Mouse (Mus musculus) testis, adult 2 months (tissue): ENCODE results near the gene Setd7. TPM values are rescaled to one million over a fixed set of nuclear protein-coding genes. Genes with fewer than 3 reads are reported as not detected.

Experiments used
- H3K27ac ChIP-seq: fragments of 200-500 bp; 2 replicates; pipeline ENCODE4 v1.5.1; 2012; ENCODE audit warnings: low read depth, low read length; ENCODE audit not compliant: control insufficient read depth, insufficient read depth
- H3K27me3 ChIP-seq: fragments of 200-500 bp; 2 replicates; pipeline ENCODE4 v1.6.1; 2012; ENCODE audit warnings: mild to moderate bottlenecking, low read length, moderate library complexity; ENCODE audit not compliant: control insufficient read depth, insufficient read depth
- H3K36me3 ChIP-seq: fragments of 200-500 bp; 2 replicates; pipeline ENCODE4 v1.6.1; 2012; ENCODE audit warnings: mild to moderate bottlenecking, low read length; ENCODE audit not compliant: control insufficient read depth, insufficient read depth
- H3K4me1 ChIP-seq: fragments of 200-500 bp; 2 replicates; pipeline ENCODE4 v1.6.1; 2012; ENCODE audit warnings: low read length; ENCODE audit not compliant: control insufficient read depth, insufficient read depth
- H3K4me3 ChIP-seq: fragments of 200-500 bp; 2 replicates; pipeline ENCODE4 v1.5.1; 2012; ENCODE audit warnings: low read depth, mild to moderate bottlenecking, low read length, moderate library complexity, mixed read lengths; ENCODE audit not compliant: control insufficient read depth
- CTCF ChIP-seq: fragments of 200-500 bp; IDR thresholded peaks from 2 replicates; pipeline ENCODE4 v1.5.1; 2012; ENCODE audit warnings: low read depth, mild to moderate bottlenecking, inconsistent platforms, low read length, moderate library complexity; ENCODE audit not compliant: control insufficient read depth, insufficient read depth, insufficient replicate concordance
- POLR2A ChIP-seq: fragments of 200-500 bp; IDR thresholded peaks from 2 replicates; pipeline ENCODE4 v1.6.1; 2012; ENCODE audit warnings: low read depth, mild to moderate bottlenecking, inconsistent platforms, low read length, moderate library complexity; ENCODE audit not compliant: control insufficient read depth
- polyA plus RNA-seq: library from polyadenylated mRNA; depleted of rRNA; stranded (reverse); fragments of >200 nt; gene quantifications from 2 replicates; pipeline ENCODE4 v1.2.3, GENCODE M21; 2012; rRNA removed

Gene Setd7
- polyA plus RNA-seq, result 1.6 TPM in 2 replicates

DNA sequence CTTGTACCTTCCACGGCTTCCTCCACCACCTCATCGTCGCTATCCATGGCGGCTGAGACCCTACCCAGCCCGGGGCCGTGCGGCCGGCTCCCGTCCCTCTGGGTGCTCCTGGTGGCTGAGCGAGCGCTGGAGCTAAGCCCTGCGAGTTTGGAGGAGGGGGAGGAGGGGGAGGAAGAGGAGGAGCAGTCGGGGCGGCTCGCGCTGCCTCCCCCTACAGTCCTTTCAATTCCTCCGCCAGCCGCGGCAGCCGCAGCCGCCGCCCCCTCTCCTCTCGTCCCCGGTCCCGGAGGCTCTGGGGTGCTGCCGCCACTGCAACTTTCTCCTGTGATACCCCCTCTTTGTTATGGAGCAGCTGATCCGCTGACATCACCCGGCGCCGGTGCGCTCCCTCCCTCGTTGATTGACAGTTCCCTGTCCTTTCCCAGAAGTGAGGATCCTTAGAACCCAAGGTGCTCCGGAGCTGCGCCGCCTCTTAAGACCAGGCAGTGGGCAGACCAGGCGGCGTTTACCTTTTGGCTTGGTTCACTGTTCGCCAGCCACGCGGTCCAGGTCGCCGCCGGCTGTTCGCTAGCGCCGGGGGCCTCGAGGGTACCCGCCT, at the start of gene Setd7:
Setd7 (minus strand) TSS at position 369 of the 598 bp plus-strand sequence.
- Histone ChIP-seq H3K4me1 (no peaks in the 10 kb centered on the region), H3K27me3 (peaks cover 2% of the 10 kb centered on the region; the same call in 1 of the 2 replicates), H3K27ac (peak within 1 kb of the TSS; percentile 61), H3K36me3 (no peaks in the 10 kb centered on the region), H3K4me3 (peak within 1 kb of the TSS; percentile 91)
- TF ChIP-seq CTCF (no peak), POLR2A (peak; percentile 55; the same call in 1 of the 2 replicates)

DNA sequence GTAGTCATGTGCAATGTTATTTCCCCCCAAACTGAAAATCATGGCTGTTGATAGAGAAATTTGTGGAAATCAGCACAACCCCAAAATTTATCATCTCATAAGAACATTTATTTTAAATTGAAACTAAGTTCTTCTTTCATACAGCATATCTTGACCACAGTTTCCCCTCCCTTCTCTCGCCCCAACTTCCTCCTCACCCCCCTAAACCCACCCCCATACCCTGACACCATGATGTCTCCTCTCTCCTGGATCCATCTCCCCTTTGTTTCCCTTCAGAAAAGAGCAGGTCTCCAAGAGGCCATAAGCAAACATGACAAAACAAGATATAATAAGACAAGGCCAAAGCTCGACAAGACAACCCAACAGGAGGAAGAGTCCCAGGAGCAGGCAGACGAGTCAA, 43.8 kb upstream of the Setd7 start:
- no peak overlapping the region for H3K4me3 ChIP-seq
- H3K36me3 ChIP-seq, result no peaks in the 10 kb centered on the region
- no peak for TF ChIP-seq CTCF
- TF ChIP-seq POLR2A, result no peak
- no peak overlapping the region for H3K27ac ChIP-seq
- no peaks in the 10 kb centered on the region for H3K27me3 ChIP-seq
- H3K4me1 ChIP-seq, result no peaks in the 10 kb centered on the region

DNA sequence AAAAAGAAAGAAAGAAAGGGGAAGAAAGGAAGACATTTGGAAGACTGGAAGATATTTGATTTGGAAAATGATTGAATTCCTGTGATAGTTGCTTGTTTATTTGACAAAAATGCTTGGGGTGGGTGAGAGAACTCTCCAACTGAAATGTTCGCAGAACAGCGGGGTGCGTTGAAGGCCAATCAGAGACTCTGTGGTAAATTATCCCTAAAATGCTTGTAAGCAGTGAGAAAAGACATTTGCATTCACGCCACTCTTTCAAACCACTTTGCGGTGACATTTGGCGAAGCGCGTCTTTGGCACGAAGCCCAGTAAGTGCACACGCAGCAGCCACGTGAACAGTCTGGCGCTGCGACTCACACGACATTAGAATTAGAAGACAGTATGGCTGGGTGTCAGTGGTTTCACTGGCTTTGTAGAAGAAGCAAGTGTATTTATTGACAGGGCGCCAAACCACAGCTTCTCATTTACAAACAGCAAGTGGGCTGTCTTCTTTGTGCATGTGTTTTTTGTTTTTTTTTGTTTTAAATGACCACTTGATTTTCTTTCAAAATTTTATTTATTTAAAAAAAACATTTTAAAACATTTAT, 43.1 kb upstream of the Setd7 start:
- Histone ChIP-seq H3K27me3 (no peaks in the 10 kb centered on the region), H3K36me3 (no peaks in the 10 kb centered on the region), H3K4me3 (no peak overlapping the region), H3K27ac (no peak overlapping the region), H3K4me1 (no peaks in the 10 kb centered on the region)
- TF ChIP-seq POLR2A (no peak), CTCF (no peak)

DNA sequence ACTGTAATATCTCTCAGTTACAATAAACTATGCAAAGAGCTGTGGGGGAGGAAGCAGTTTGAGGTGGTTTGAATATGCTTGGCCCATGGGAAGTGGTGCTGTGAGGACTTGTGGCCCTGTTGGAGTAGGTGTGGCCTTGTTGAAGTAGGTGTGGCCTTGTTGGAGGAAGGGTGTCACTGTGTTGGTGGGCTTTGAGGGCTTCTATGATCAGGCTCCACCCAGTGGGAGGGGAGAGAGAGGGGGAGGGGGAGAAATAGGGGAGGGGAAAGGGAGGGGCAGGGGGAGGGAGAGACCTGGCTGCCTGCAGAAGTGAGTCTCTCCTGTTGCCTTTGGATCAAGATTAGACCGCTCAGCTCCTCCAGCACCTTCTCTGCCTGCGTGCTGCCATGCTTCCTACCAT, 40.8 kb upstream of the Setd7 start:
- Histone ChIP-seq H3K4me1 (no peaks in the 10 kb centered on the region), H3K36me3 (no peaks in the 10 kb centered on the region), H3K4me3 (no peak overlapping the region), H3K27ac (no peak overlapping the region), H3K27me3 (no peaks in the 10 kb centered on the region)
- no peak for TF ChIP-seq CTCF
- no peak for TF ChIP-seq POLR2A

DNA sequence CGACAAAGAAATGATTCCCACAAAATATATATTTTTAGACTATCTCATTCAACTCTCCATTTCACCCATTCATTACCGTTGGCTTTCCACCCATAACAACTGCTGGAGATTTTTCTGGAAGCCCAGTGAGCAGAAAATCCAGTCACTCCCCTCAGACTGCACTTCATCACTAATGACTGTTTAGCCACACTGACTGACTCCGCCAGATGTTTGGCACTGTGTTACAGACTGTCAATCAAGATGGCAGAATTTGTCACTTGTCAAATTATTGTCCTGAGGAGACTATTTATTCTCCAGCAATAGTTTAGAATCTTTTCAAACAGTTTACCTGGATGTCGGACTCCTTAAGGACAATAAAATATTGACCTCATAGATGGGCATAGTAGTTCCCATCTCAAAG, 40.0 kb upstream of the Setd7 start:
- Histone ChIP-seq H3K4me1 (no peaks in the 10 kb centered on the region), H3K27ac (no peak overlapping the region), H3K27me3 (no peaks in the 10 kb centered on the region), H3K4me3 (no peak overlapping the region), H3K36me3 (no peaks in the 10 kb centered on the region)
- TF ChIP-seq POLR2A (no peak), CTCF (no peak)

DNA sequence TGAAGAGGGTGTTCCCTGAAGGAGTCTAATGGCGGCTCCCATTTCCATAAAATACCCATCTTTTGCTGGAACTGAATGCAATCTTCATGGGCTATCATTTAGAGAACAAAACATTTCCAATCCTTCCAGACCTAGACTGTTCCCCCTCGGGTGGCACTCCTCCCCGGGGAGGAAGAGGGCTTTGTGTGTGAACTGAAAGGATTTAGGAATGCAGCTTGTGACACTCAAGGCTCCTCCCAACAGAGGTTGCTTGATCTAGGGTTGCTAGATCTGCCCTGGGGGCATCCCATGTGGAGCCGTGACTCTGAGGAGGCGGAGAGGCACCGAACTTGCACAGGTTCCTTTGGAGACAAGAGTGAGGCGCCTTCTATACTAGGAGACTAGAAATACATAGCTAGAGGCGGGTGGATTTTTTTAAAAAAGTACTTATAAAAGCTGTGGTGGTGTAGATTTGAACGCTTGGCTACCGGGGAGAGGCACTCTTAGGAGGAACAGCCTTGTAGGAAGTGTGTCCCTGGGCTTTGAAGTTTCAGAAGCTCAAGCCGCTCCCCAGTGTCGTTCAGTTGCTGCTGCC, 38.5 kb upstream of the Setd7 start:
- no peak for TF ChIP-seq POLR2A
- no peak for TF ChIP-seq CTCF
- Histone ChIP-seq H3K27ac (no peak overlapping the region), H3K36me3 (no peaks in the 10 kb centered on the region), H3K4me1 (no peaks in the 10 kb centered on the region), H3K4me3 (no peak overlapping the region), H3K27me3 (no peaks in the 10 kb centered on the region)

DNA sequence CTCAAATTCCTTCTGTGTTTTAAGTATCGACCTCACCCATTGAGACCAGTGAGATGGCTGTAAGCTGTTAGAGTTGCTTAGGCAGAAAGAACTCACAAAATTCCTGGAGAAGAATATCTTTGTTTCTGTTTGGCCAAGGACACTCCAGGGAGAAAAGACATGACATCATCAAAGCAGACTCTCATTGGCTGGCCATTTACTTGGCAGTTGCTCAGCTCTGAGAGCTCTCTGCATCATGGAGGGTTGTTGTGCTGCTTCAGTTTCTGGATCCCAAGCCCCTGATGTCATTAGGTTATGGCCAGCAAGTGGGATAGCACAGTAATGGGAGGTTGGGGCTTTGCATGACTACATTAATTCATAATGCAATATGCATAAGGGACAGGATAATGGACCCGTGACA, 35.9 kb upstream of the Setd7 start:
- TF ChIP-seq POLR2A, result no peak
- TF ChIP-seq CTCF, result no peak
- no peak overlapping the region for H3K27ac ChIP-seq
- no peak overlapping the region for H3K4me3 ChIP-seq
- H3K36me3 ChIP-seq, result no peaks in the 10 kb centered on the region
- H3K27me3 ChIP-seq, result no peaks in the 10 kb centered on the region
- no peaks in the 10 kb centered on the region for H3K4me1 ChIP-seq
